In the genomic region with DNA sequence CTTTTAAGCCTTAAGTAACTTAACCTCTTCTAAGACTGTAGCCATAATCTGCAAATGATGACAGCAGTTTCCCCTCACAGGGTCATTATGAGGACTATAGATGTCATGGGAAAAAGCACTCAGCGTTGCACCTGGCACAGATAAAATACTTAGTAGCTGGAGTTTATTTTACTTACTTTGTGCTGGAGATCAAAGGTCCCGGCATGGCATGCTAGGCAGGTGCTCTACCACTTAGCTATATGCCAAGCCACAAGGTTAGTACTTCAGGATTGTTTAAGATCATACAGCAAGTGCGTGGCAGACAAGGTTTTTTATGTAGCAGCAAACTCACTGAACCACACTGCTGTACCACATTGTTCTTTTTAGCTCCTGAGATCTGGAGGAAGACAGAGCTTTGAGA, we compare ENCODE assay signal across 21 mouse cellular contexts. TPM values are rescaled to one million over a fixed set of nuclear protein-coding genes. Genes with fewer than 3 reads are reported as not detected.
DNase-seq lines count a peak whose midpoint lies in the region; ATAC-seq lines count a peak whose summit lies in the region.
"Had no signal": no experiment of that assay in that cellular context is flagged by ENCODE, and none has a peak within 500 bp of the region (broad histone marks: within the 10 kb centered on the region; RNA-seq: fewer than 3 reads in every experiment).

No protein-coding gene starts in this region.

- DNase-seq in heart, adult 11 months, result peak; percentile 46
- DNase-seq in heart, postnatal 4 days, result no peak
- peak; percentile 13 to 18 for DNase-seq in CD8-positive naive resting alpha-beta T cell, adult 2 months (ENCODE audit: low read depth in 2 of 2, low spot score in 2 of 2)
- DNase-seq in retina, postnatal 1 day, result peak; percentile 25
- DNase-seq in thymus, postnatal 14 days, result peak; percentile 73
- DNase-seq in layer of hippocampus, adult 9-11 months, result no peak
- DNase-seq: adrenal gland, postnatal 14 days; cerebellum, adult 8-10 months; cerebellum, postnatal 36 days; embryo, embryonic 11 days; gastrocnemius, adult 2 months; kidney, adult 8-10 months; kidney, postnatal 14 days; lung, adult 18-20 months; lung, postnatal 14 days; right cerebral cortex, adult 18-20 months; right cerebral cortex, postnatal 4 days had no signal

- no peak for ATAC-seq in erythroblast, adult 5-6 weeks (replicated peaks; ENCODE audit: low FRiP score, poor library complexity, severe bottlenecking)
- no peak for ATAC-seq in megakaryocyte-erythroid progenitor cell, adult 5-6 weeks (replicated peaks; ENCODE audit: low FRiP score, low TSS enrichment, poor library complexity, severe bottlenecking)
- ATAC-seq: forebrain, embryonic 14.5 days; midbrain, embryonic 13.5 days had no signal

RNA-seq across cellular contexts. Expression of a gene that starts 43.9 kb away (rescaled TPM):
- total RNA-seq in heart, postnatal 4 days (2021), result 10 to 100 TPM; 73.4 to 73.9 TPM
- total RNA-seq in erythroblast, adult 5-6 weeks (2015; ENCODE audit: low replicate concordance), result 45.1 and 77.8 TPM in 2 replicates
- total RNA-seq in erythroblast, adult 5-6 weeks (2017; ENCODE audit: low replicate concordance), result 19.0 and 22.6 TPM in 2 replicates
- 69.9 and 92.9 TPM in 2 replicates for total RNA-seq in megakaryocyte-erythroid progenitor cell, adult 5-6 weeks (2014; fragmentation: Nextera tagmentation)
- 69.6 and 89.7 TPM in 2 replicates for total RNA-seq in megakaryocyte-erythroid progenitor cell, adult 5-6 weeks (2017)

Comparison
In these comparisons a context has a peak if more than half of its experiments do, and no peak if none do; other contexts are left out.
1. DNase-seq: peak in heart, adult 11 months (single experiment), CD8-positive naive resting alpha-beta T cell, adult 2 months (2 of 2), retina, postnatal 1 day (single experiment) and thymus, postnatal 14 days (single experiment); none in heart, postnatal 4 days (single experiment) and layer of hippocampus, adult 9-11 months (single experiment).